Mouse (Mus musculus) left cerebral cortex, adult 18-20 months (tissue): ENCODE results near the gene Sox6. TPM values are rescaled to one million over a fixed set of nuclear protein-coding genes. Genes with fewer than 3 reads are reported as not detected.
"Not testable (repeated sequence)": the region's sequence is repeated elsewhere in the genome, so short reads cannot be mapped to it uniquely, and the experiment has no call there.

Source experiments
- DNase-seq, 2 experiments: peaks; one replicate each; pipeline ENCODE4 v3.0.0; 2021 to 2022; ENCODE audit warnings: low spot score in 2 of 2, mixed read lengths in 1 of 2
- long read RNA-seq, 2 experiments: library from polyadenylated mRNA; stranded (forward); transcript quantifications; one replicate each; pipeline ENCODE4 v2.0.0; 2021
- total RNA-seq, 2 experiments: library from RNA; stranded (reverse); gene quantifications; 2 replicates each; pipeline ENCODE4 v1.2.3; 2021

Gene Sox6
- total RNA-seq = 10 to 100 TPM; 25.9 to 34.4 TPM
- long read RNA-seq, experiment 1, partial matches to known transcripts = 0 of 3 reads
- long read RNA-seq, experiment 1, other reads (novel, unspliced or antisense) = 3 of 3 reads
- long read RNA-seq, experiment 2, partial matches to known transcripts = 0 of 3 reads
- long read RNA-seq, experiment 2, other reads (novel, unspliced or antisense) = 3 of 3 reads

GRCm38 (mm10) chr7:116038511-116038910 is at the start of gene Sox6:
Sox6 (minus strand) TSS chr7:116038796.
- no peak for DNase-seq

GRCm38 (mm10) chr7:116084366-116084765 is 45.8 kb upstream of the Sox6 start, which contains the start of gene Gm4353:
Gm4353 (minus strand) TSS chr7:116084635.
- DNase-seq = not testable (repeated sequence)

- no peak for DNase-seq
Observed at GRCm38 (mm10) chr7:116060739-116061138, 22.1 kb upstream of the Sox6 start.

- no peak for DNase-seq
Observed at GRCm38 (mm10) chr7:116040470-116041019, 1.9 kb upstream of the Sox6 start.

- peak; percentile 86 for DNase-seq
Observed at GRCm38 (mm10) chr7:116039538-116040466, 1.2 kb upstream of the Sox6 start.

GRCm38 (mm10) chr7:116039196-116039537 is 571 bp upstream of the Sox6 start, which contains the start of gene 1110004F10Rik:
1110004F10Rik (plus strand) TSS chr7:116039397.
- no peak for DNase-seq

- no peak for DNase-seq
Observed at GRCm38 (mm10) chr7:116038024-116038423, 572 bp downstream of the Sox6 start.

- DNase-seq = no peak
Observed at GRCm38 (mm10) chr7:116036591-116037555, 1.7 kb downstream of the Sox6 start.

GRCm38 (mm10) chr7:116035504-116035903 is 3.1 kb downstream of the Sox6 start:
- no peak for DNase-seq

- no peak for DNase-seq
Observed at GRCm38 (mm10) chr7:116034282-116034758, 4.3 kb downstream of the Sox6 start.

GRCm38 (mm10) chr7:116033371-116034241 is 5.0 kb downstream of the Sox6 start:
- DNase-seq = no peak

- peak in 1 of 2 experiments; percentile 75 for DNase-seq
Observed at GRCm38 (mm10) chr7:116032596-116033307, 5.8 kb downstream of the Sox6 start.

- no peak for DNase-seq
Observed at GRCm38 (mm10) chr7:116031718-116032595, 6.6 kb downstream of the Sox6 start.

- DNase-seq = no peak
Observed at GRCm38 (mm10) chr7:116031388-116031717, 7.2 kb downstream of the Sox6 start.

- no peak for DNase-seq
Observed at GRCm38 (mm10) chr7:116030597-116031387, 7.8 kb downstream of the Sox6 start.

- DNase-seq = no peak
Observed at GRCm38 (mm10) chr7:116029991-116030390, 8.6 kb downstream of the Sox6 start.

GRCm38 (mm10) chr7:116002726-116003125 is 35.9 kb downstream of the Sox6 start:
- DNase-seq = no peak
